Mouse (Mus musculus) embryonic fibroblast, embryonic 13.5 days (primary cell): ENCODE results near the gene Zfpm1.

Source experiments
- CTCF ChIP-seq: IDR thresholded peaks from 2 replicates; pipeline ENCODE4 v1.5.1; 2011; ENCODE audit warnings: mild to moderate bottlenecking, control low read depth, low read length, moderate library complexity, borderline replicate concordance; ENCODE audit not compliant: insufficient read depth
- POLR2A ChIP-seq: IDR thresholded peaks from 2 replicates; pipeline ENCODE4 v1.6.1; 2011; ENCODE audit warnings: low read depth, mild to moderate bottlenecking, control low read depth, low read length, moderate library complexity

GRCm38 (mm10) chr8:122345181-122346095 is 63.5 kb downstream of the Zfpm1 start:
- no peak for TF ChIP-seq CTCF
- TF ChIP-seq POLR2A, result no peak
